Mouse (Mus musculus) G1E (cell line): ENCODE measurements around the gene Gm37596. TPM values are rescaled to one million over a fixed set of nuclear protein-coding genes. Genes with fewer than 3 reads are reported as not detected.
"Not testable (repeated sequence)": the region's sequence is repeated elsewhere in the genome, so short reads cannot be mapped to it uniquely, and the experiment has no call there.

ENCODE experiments used
- ATAC-seq: 2 replicates; pipeline ENCODE4 v1.8.0; 2016; ENCODE audit warnings: mild to moderate bottlenecking; ENCODE audit not compliant: insufficient number of reproducible peaks, poor library complexity, low FRiP score, severe bottlenecking; ENCODE audit errors: extremely low read depth
- DNase-seq: peaks from one replicate; pipeline ENCODE4 v3.0.0; 2012; ENCODE audit warnings: low spot score
- H3K27me3 ChIP-seq: 2 replicates; pipeline ENCODE4 v1.6.1; 2012; ENCODE audit warnings: mild to moderate bottlenecking, low read length, inconsistent platforms; ENCODE audit not compliant: insufficient read depth
- H3K36me3 ChIP-seq: replicated peaks from 2 replicates; pipeline ENCODE3; 2012; ENCODE audit warnings: mild to moderate bottlenecking, inconsistent platforms
- H3K4me1 ChIP-seq: 2 replicates; pipeline ENCODE4 v1.6.1; 2012; ENCODE audit warnings: low read depth, low read length, inconsistent platforms, mixed read lengths; ENCODE audit not compliant: insufficient read depth
- H3K4me3 ChIP-seq: 2 replicates; pipeline ENCODE4 v1.5.1; 2012; ENCODE audit warnings: low read depth, mild to moderate bottlenecking, inconsistent platforms, low read length, moderate library complexity, mixed read lengths
- H3K9me3 ChIP-seq: replicated peaks from 2 replicates; pipeline ENCODE4 v1.6.1; 2012; ENCODE audit warnings: inconsistent platforms
- CTCF ChIP-seq: IDR thresholded peaks from 2 replicates; pipeline ENCODE4 v1.5.1; 2012; ENCODE audit warnings: low read depth, low read length, inconsistent platforms, mixed read lengths
- POLR2AphosphoS5 ChIP-seq: IDR thresholded peaks from 2 replicates; pipeline ENCODE4 v1.6.1; 2012; ENCODE audit warnings: low read depth, low read length, inconsistent platforms; ENCODE audit not compliant: insufficient replicate concordance
- TAL1 ChIP-seq: conservative IDR thresholded peaks from 2 replicates; pipeline ENCODE4 v1.6.1; 2012; ENCODE audit warnings: low read depth, low read length, inconsistent platforms, mixed read lengths
- polyA plus RNA-seq: library from polyadenylated mRNA; stranded (reverse); fragments of >175 nt; gene quantifications from 2 replicates; pipeline ENCODE4 v1.2.3, GENCODE M21; 2012
- total RNA-seq, 2 experiments: library from RNA; stranded (forward) in 1 of 2; stranded (reverse) in 1 of 2; fragments of 200-1000 nt in 1 of 2; fragments of >200 nt in 1 of 2; fragmentation: Nextera tagmentation in 1 of 2; gene quantifications; 2 replicates each; pipeline ENCODE4 v1.2.3; 2014 to 2017

Gm37596 gene
- total RNA-seq (2014; fragmentation: Nextera tagmentation) (not detected in 2 replicates), total RNA-seq (2017) (not detected in 2 replicates), polyA plus RNA-seq (not detected in 2 replicates)

GRCm38 (mm10) chr3:93692970-93693369 lies at the start of gene Gm37596:
TSS of gene Gm37596 (minus strand) at chr3:93693070.
- not testable (repeated sequence) for H3K9me3 ChIP-seq, DNase-seq, H3K27me3 ChIP-seq, H3K36me3 ChIP-seq, ATAC-seq, H3K4me3 ChIP-seq, H3K4me1 ChIP-seq

GRCm38 (mm10) chr3:93708969-93709637 lies 16.2 kb upstream of the Gm37596 start:
- H3K36me3 ChIP-seq, H3K9me3 ChIP-seq, H3K4me3 ChIP-seq, DNase-seq, ATAC-seq, H3K4me1 ChIP-seq, H3K27me3 ChIP-seq: not testable (repeated sequence)

- not testable (repeated sequence) for H3K4me1 ChIP-seq, DNase-seq, H3K9me3 ChIP-seq, H3K27me3 ChIP-seq, ATAC-seq, H3K36me3 ChIP-seq, H3K4me3 ChIP-seq
These were observed 16.7 kb downstream of the Gm37596 start, which contains the start of gene Tdpoz1 for GRCm38 (mm10) chr3:93676210-93676609. TSS of gene Tdpoz1 (minus strand) at chr3:93676310.

GRCm38 (mm10) chr3:93670805-93671503 lies 21.9 kb downstream of the Gm37596 start:
- H3K36me3 ChIP-seq, H3K9me3 ChIP-seq, H3K4me3 ChIP-seq, DNase-seq, H3K27me3 ChIP-seq, H3K4me1 ChIP-seq, ATAC-seq: not testable (repeated sequence)

- Histone ChIP-seq H3K27me3 (no peaks in the 10 kb centered on the region), H3K4me3 (no peak overlapping the region), H3K4me1 (no peaks in the 10 kb centered on the region), H3K36me3 (no peaks in the 10 kb centered on the region), H3K9me3 (peaks cover 12% of the 10 kb centered on the region)
- ATAC-seq (no peak), DNase-seq (no peak)
- no peak for TF ChIP-seq TAL1
These were observed 38.6 kb downstream of the Gm37596 start for GRCm38 (mm10) chr3:93654260-93654659.

GRCm38 (mm10) chr3:93652586-93652985 lies 40.3 kb downstream of the Gm37596 start, which contains the start of gene Tdpoz2:
TSS of gene Tdpoz2 (minus strand) at chr3:93652686.
- H3K27me3 ChIP-seq: no peaks in the 10 kb centered on the region
- H3K4me3 ChIP-seq: no peak within 1 kb of the TSS
- no peak for TF ChIP-seq CTCF
- TF ChIP-seq TAL1: no peak
- no peak for TF ChIP-seq POLR2AphosphoS5
- ATAC-seq: no peak
- H3K36me3 ChIP-seq: no peaks in the 10 kb centered on the region
- no peaks in the 10 kb centered on the region for H3K4me1 ChIP-seq
- DNase-seq: no peak
- peaks cover 12% of the 10 kb centered on the region for H3K9me3 ChIP-seq

Other genes starting within 250 kb of the Gm37596 start
- gene Tchhl1, start 224.3 kb downstream of the Gm37596 start, total RNA-seq (2014; fragmentation: Nextera tagmentation): not detected in 2 replicates
- 0.12 and 0.33 TPM in 2 replicates for gene Tchhl1, start 224.3 kb downstream of the Gm37596 start, total RNA-seq (2017)
- gene Tchhl1, start 224.3 kb downstream of the Gm37596 start, polyA plus RNA-seq: not detected in 2 replicates
- 1.7 TPM in 1 of 2 replicates, not detected in the other for gene S100a11, start 172.6 kb downstream of the Gm37596 start, total RNA-seq (2014; fragmentation: Nextera tagmentation)
- gene S100a11, start 172.6 kb downstream of the Gm37596 start, total RNA-seq (2017): not detected in 2 replicates
- not detected in 2 replicates for gene S100a11, start 172.6 kb downstream of the Gm37596 start, polyA plus RNA-seq
- not detected in 2 replicates for gene S100a10, start 138.0 kb downstream of the Gm37596 start, total RNA-seq (2014; fragmentation: Nextera tagmentation)
- gene S100a10, start 138.0 kb downstream of the Gm37596 start, total RNA-seq (2017): not detected in 2 replicates
- gene S100a10, start 138.0 kb downstream of the Gm37596 start, polyA plus RNA-seq: not detected in 2 replicates
- not detected in 2 replicates for gene Tdpoz2, start 40.4 kb downstream of the Gm37596 start, total RNA-seq (2014; fragmentation: Nextera tagmentation)
- 0.11 TPM in 1 of 2 replicates, not detected in the other for gene Tdpoz2, start 40.4 kb downstream of the Gm37596 start, total RNA-seq (2017)
- gene Tdpoz2, start 40.4 kb downstream of the Gm37596 start, polyA plus RNA-seq: not detected in 2 replicates
- not detected in 2 replicates for gene Tdpoz1, start 16.8 kb downstream of the Gm37596 start, total RNA-seq (2014; fragmentation: Nextera tagmentation)
- gene Tdpoz1, start 16.8 kb downstream of the Gm37596 start, total RNA-seq (2017): not detected in 2 replicates
- gene Tdpoz1, start 16.8 kb downstream of the Gm37596 start, polyA plus RNA-seq: not detected in 2 replicates
- not detected in 2 replicates for gene Gm5773, start 79.9 kb upstream of the Gm37596 start, total RNA-seq (2014; fragmentation: Nextera tagmentation)
- not detected in 2 replicates for gene Gm5773, start 79.9 kb upstream of the Gm37596 start, total RNA-seq (2017)
- gene Gm5773, start 79.9 kb upstream of the Gm37596 start, polyA plus RNA-seq: not detected in 2 replicates
- not detected in 2 replicates for gene Tdpoz4, start 103.3 kb upstream of the Gm37596 start, total RNA-seq (2014; fragmentation: Nextera tagmentation)
- gene Tdpoz4, start 103.3 kb upstream of the Gm37596 start, total RNA-seq (2017): 0.27 TPM in 1 of 2 replicates, not detected in the other
- not detected in 2 replicates for gene Tdpoz4, start 103.3 kb upstream of the Gm37596 start, polyA plus RNA-seq
- gene Tdpoz3, start 132.9 kb upstream of the Gm37596 start, total RNA-seq (2014; fragmentation: Nextera tagmentation): not detected in 2 replicates
- 0.22 TPM in 1 of 2 replicates, not detected in the other for gene Tdpoz3, start 132.9 kb upstream of the Gm37596 start, total RNA-seq (2017)
- not detected in 2 replicates for gene Tdpoz3, start 132.9 kb upstream of the Gm37596 start, polyA plus RNA-seq